Mouse (Mus musculus): Measurements from ENCODE around the gene Gm28363.
"Not testable (repeated sequence)": the region's sequence is repeated elsewhere in the genome, so short reads cannot be mapped to it uniquely, and the experiment has no call there.

The Gm28363 gene

GRCm38 (mm10) chr1:117696831-117697230 lies at the start of gene Gm28363:
Gene Gm28363 (plus strand): TSS chr1:117697131.
- DNase-seq, result not testable (repeated sequence)

- not testable (repeated sequence) for DNase-seq
Observed at GRCm38 (mm10) chr1:117650236-117650635, 46.7 kb upstream of the Gm28363 start.
